Mouse (Mus musculus): ENCODE data around the gene Arrb2. TPM values are rescaled to one million over a fixed set of nuclear protein-coding genes. Genes with fewer than 3 reads are reported as not detected.
"Not testable (repeated sequence)": the region's sequence is repeated elsewhere in the genome, so short reads cannot be mapped to it uniquely, and the experiment has no call there.

Gene Arrb2
- polyA plus RNA-seq, 1 experiment from 2014 or later = 36.9 TPM

DNA sequence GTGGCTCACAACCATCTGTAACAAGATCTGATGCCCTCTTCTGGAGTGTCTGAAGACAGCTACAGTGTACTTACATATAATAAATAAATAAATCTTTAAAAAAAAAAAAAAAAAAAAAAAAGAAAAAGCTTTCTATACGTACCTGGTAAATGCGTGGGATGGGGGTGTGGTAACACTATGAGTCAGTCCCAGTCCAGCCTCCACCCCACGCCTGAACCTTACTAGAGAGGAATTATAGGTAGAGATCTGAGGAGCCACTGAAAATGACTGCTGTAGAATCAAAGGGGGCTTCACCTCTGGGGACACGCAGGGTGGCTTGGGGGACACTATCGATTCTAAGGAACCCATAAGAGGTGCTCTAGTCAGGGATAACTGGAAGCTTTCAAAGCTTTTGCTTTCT is 40.9 kb downstream of the Arrb2 start:
- H3K4me2 ChIP-seq; H3K4me1 ChIP-seq; H3K36me3 ChIP-seq (replicated peaks); H3K9me3 ChIP-seq; ATAC-seq (ENCODE audit: low FRiP score); H3K27ac ChIP-seq; H3K27me3 ChIP-seq; H3K9ac ChIP-seq; H3K4me3 ChIP-seq (replicated peaks): not testable (repeated sequence)
- 82% methylated on average over 5 of the region's 5 CpGs for WGBS

DNA sequence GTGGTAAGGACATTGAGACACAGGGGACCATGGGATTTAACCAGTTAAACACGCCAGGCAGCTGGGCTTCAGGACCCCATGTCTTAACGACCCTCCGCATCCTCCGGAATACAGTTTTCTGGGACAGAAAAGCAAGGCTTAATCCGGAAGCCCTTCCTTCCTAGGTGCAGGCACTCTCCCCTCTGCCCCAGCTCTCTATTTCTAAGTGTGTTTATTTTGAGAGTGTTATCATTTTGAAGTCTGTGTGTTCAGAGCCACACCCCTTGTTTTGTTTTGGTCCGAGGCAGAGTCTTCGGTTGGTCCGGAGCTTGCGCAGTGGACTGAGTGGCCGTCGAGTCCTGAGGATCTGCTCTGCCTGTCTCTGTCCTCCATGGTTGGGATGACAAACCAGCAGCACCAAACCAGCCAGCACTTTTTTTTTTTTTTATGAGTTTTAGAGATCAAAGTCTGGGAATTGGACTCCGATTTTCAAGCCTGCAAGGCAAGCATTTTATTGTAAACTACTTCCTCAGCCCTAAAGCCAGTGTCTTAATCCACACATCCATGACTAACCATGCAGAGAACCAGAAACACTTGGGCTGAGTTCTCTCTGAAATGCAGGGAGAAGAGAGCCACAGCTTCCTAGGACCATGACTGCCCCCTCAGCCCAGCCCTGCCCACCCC is 42.6 kb downstream of the Arrb2 start:
- H3K4me3 ChIP-seq (replicated peaks) = no peak overlapping the region
- no peak overlapping the region for H3K27ac ChIP-seq
- H3K4me1 ChIP-seq = no peaks in the 10 kb centered on the region
- no peak overlapping the region for H3K9ac ChIP-seq
- no peaks in the 10 kb centered on the region for H3K36me3 ChIP-seq (replicated peaks)
- no peak for ATAC-seq (ENCODE audit: low FRiP score)
- no peaks in the 10 kb centered on the region for H3K9me3 ChIP-seq
- WGBS = 83% methylated on average over 12 of the region's 12 CpGs
- no peaks in the 10 kb centered on the region for H3K27me3 ChIP-seq
- no peak overlapping the region for H3K4me2 ChIP-seq

DNA sequence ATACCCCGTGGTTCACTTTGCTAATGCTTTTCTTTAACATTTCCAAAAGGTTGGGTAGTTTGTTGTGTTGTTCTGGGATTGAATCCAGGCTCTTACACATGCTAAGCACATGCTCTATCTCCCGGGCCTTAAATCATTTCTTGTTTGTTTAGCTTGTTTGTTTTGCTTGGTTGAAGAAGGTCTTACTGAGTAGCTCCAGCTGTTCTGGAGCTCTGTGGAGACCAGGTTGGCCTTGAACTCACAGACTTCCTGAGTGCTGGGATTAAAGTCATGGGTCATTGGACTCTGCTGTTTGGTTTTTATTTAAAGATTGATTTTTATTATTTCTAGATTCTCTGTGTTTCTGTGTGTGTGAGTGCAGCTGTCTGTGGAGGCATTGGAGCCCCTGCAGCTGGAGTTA is 53.1 kb downstream of the Arrb2 start:
- Histone ChIP-seq H3K4me3 (replicated peaks) (no peak overlapping the region), H3K27me3 (peaks cover 3% of the 10 kb centered on the region; the same call in 1 of the 2 replicates), H3K36me3 (replicated peaks) (no peaks in the 10 kb centered on the region), H3K4me1 (no peaks in the 10 kb centered on the region), H3K4me2 (no peak overlapping the region), H3K9ac (no peak overlapping the region), H3K27ac (no peak overlapping the region), H3K9me3 (no peaks in the 10 kb centered on the region)
- no peak for ATAC-seq (ENCODE audit: low FRiP score)
- WGBS = 62% methylated on average over 2 of the region's 2 CpGs

DNA sequence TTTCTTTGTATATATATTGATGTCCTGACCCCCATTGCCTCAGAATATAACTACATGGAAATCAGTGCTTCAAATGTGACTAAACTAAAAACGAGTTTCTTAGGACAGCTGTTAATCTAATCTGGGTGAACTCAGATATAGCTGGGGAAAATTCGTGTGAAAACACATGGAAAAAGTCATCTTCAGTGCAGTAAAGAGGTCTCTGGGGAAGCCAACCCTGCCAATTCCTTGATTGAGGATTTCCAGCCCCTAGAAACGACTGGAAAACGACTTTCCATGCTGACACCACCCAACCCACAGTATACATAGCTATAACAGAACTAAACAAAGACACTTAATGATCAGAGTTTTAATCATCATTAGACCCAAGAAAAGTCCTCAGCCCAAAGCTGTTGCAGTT is 55.4 kb downstream of the Arrb2 start:
- Histone ChIP-seq H3K36me3 (replicated peaks) (no peaks in the 10 kb centered on the region), H3K27ac (no peak overlapping the region), H3K9me3 (no peaks in the 10 kb centered on the region), H3K4me3 (replicated peaks) (no peak overlapping the region), H3K4me1 (no peaks in the 10 kb centered on the region), H3K4me2 (no peak overlapping the region), H3K9ac (no peak overlapping the region), H3K27me3 (peaks cover 3% of the 10 kb centered on the region; the same call in 1 of the 2 replicates)
- no peak for ATAC-seq (ENCODE audit: low FRiP score)
- WGBS = 52% methylated on average over 4 of the region's 4 CpGs

DNA sequence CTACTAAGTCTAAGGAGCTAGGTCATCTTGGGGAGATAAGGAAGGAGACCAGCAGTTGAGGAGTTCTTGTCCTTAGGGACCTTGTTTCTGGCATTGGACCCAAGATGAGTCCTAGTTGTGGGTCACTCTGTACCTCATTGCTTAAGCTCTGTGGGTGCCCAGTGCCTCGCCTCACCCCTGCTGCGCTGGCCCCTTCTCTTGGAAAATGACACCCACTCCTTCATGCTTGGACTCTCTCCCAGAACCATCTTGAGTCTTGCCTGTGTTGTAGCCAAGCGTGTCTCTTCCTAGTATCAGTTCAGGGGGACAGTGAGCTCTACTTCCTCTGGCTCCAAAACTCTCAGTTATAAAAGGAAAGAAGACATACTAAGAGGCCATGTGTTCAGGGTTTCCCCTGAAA is 56.7 kb downstream of the Arrb2 start:
- Histone ChIP-seq H3K4me3 (replicated peaks) (no peak overlapping the region), H3K4me1 (no peaks in the 10 kb centered on the region), H3K9me3 (no peaks in the 10 kb centered on the region), H3K4me2 (no peak overlapping the region), H3K9ac (no peak overlapping the region), H3K36me3 (replicated peaks) (no peaks in the 10 kb centered on the region), H3K27ac (no peak overlapping the region), H3K27me3 (peaks cover 3% of the 10 kb centered on the region; the same call in 1 of the 2 replicates)
- 85% methylated on average over 3 of the region's 3 CpGs for WGBS
- ATAC-seq (ENCODE audit: low FRiP score) = no peak

DNA sequence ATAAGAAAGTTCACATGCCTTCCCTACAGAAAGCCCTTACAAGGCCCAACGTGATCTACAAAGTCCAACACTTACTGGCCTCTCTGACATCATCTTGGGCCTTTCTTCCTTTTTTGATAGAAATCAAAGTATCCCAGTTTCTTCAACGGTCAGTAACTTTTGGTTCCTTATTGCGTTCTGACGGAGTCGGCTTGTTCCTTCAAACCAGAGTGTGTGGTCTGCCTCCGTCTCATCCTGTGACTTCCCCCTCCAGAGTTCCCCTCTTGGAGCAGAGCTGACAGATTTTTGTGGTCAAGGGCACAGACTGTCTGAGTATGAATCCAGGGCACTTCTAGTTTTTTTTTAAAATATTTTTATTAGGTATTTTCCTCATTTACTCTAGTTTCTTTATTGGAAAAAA is 57.2 kb downstream of the Arrb2 start:
- H3K27me3 ChIP-seq = peaks cover 3% of the 10 kb centered on the region; the same call in 1 of the 2 replicates
- H3K9me3 ChIP-seq = no peaks in the 10 kb centered on the region
- no peak overlapping the region for H3K4me3 ChIP-seq (replicated peaks)
- no peak for ATAC-seq (ENCODE audit: low FRiP score)
- no peak overlapping the region for H3K9ac ChIP-seq
- H3K27ac ChIP-seq = no peak overlapping the region
- no peaks in the 10 kb centered on the region for H3K4me1 ChIP-seq
- no peaks in the 10 kb centered on the region for H3K36me3 ChIP-seq (replicated peaks)
- H3K4me2 ChIP-seq = no peak overlapping the region
- 89% methylated on average over 6 of the region's 6 CpGs for WGBS

Small RNA genes within 50 kb of the gene (microRNA-seq; reads per million reads assigned to microRNA genes)
- 0.73 reads per million for gene Mir7115

Other genes with a start within 250 kb of the Arrb2 start
- 1.5 and 2.5 TPM in 2 replicates for gene Slc16a11, start 219.9 kb upstream of the Arrb2 start, polyA plus RNA-seq (2016; fragmentation: Nextera tagmentation; extraction: Ambion mirVana)
- 14.3 and 14.4 TPM in 2 replicates for gene Slc16a13, start 211.6 kb upstream of the Arrb2 start, polyA plus RNA-seq (2016; fragmentation: Nextera tagmentation; extraction: Ambion mirVana)
- gene Bcl6b, start 202.8 kb upstream of the Arrb2 start, polyA plus RNA-seq (2016; fragmentation: Nextera tagmentation; extraction: Ambion mirVana) = 5.7 and 5.9 TPM in 2 replicates
- 203 and 215 TPM in 2 replicates for gene 0610010K14Rik, start 194.7 kb upstream of the Arrb2 start, polyA plus RNA-seq (2016; fragmentation: Nextera tagmentation; extraction: Ambion mirVana)
- gene Gm21988, start 192.8 kb upstream of the Arrb2 start, polyA plus RNA-seq (2016; fragmentation: Nextera tagmentation; extraction: Ambion mirVana) = 9.4 and 11.2 TPM in 2 replicates
- gene Rnasek, start 192.8 kb upstream of the Arrb2 start, polyA plus RNA-seq (2016; fragmentation: Nextera tagmentation; extraction: Ambion mirVana) = 151 and 152 TPM in 2 replicates
- gene Alox12, start 177.3 kb upstream of the Arrb2 start, polyA plus RNA-seq (2016; fragmentation: Nextera tagmentation; extraction: Ambion mirVana) = 1.3 and 1.6 TPM in 2 replicates
- not detected in 2 replicates for gene Alox12e, start 110.0 kb upstream of the Arrb2 start, polyA plus RNA-seq (2016; fragmentation: Nextera tagmentation; extraction: Ambion mirVana)
- 0.08 and 0.34 TPM in 2 replicates for gene Alox15, start 80.6 kb upstream of the Arrb2 start, polyA plus RNA-seq (2016; fragmentation: Nextera tagmentation; extraction: Ambion mirVana)
- 40.3 and 46.2 TPM in 2 replicates for gene Pelp1, start 22.6 kb upstream of the Arrb2 start, polyA plus RNA-seq (2016; fragmentation: Nextera tagmentation; extraction: Ambion mirVana)
- 32.1 and 32.5 TPM in 2 replicates for gene Med11, start 19.3 kb downstream of the Arrb2 start, polyA plus RNA-seq (2016; fragmentation: Nextera tagmentation; extraction: Ambion mirVana)
- gene Zmynd15, start 26.8 kb downstream of the Arrb2 start, polyA plus RNA-seq (2016; fragmentation: Nextera tagmentation; extraction: Ambion mirVana) = 0.35 and 0.43 TPM in 2 replicates
- gene Cxcl16, start 27.3 kb downstream of the Arrb2 start, polyA plus RNA-seq (2016; fragmentation: Nextera tagmentation; extraction: Ambion mirVana) = 0.74 and 1.0 TPM in 2 replicates
- gene Tm4sf5, start 72.6 kb downstream of the Arrb2 start, polyA plus RNA-seq (2016; fragmentation: Nextera tagmentation; extraction: Ambion mirVana) = 0.35 and 0.49 TPM in 2 replicates
- gene Vmo1, start 82.0 kb downstream of the Arrb2 start, polyA plus RNA-seq (2016; fragmentation: Nextera tagmentation; extraction: Ambion mirVana) = not detected in 2 replicates
- gene Gltpd2, start 86.6 kb downstream of the Arrb2 start, polyA plus RNA-seq (2016; fragmentation: Nextera tagmentation; extraction: Ambion mirVana) = not detected in 2 replicates
- 758 and 788 TPM in 2 replicates for gene Psmb6, start 92.7 kb downstream of the Arrb2 start, polyA plus RNA-seq (2016; fragmentation: Nextera tagmentation; extraction: Ambion mirVana)
- gene Gm40193, start 100.3 kb downstream of the Arrb2 start, polyA plus RNA-seq (2016; fragmentation: Nextera tagmentation; extraction: Ambion mirVana) = not detected in 2 replicates
- 3.4 and 4.0 TPM in 2 replicates for gene Pld2, start 107.4 kb downstream of the Arrb2 start, polyA plus RNA-seq (2016; fragmentation: Nextera tagmentation; extraction: Ambion mirVana)
- 15.3 and 17.4 TPM in 2 replicates for gene Mink1, start 130.2 kb downstream of the Arrb2 start, polyA plus RNA-seq (2016; fragmentation: Nextera tagmentation; extraction: Ambion mirVana)
- gene 4930544D05Rik, start 183.2 kb downstream of the Arrb2 start, polyA plus RNA-seq (2016; fragmentation: Nextera tagmentation; extraction: Ambion mirVana) = not detected in 2 replicates
- not detected in 2 replicates for gene Chrne, start 186.6 kb downstream of the Arrb2 start, polyA plus RNA-seq (2016; fragmentation: Nextera tagmentation; extraction: Ambion mirVana)
- 0.23 and 0.33 TPM in 2 replicates for gene Gp1ba, start 206.5 kb downstream of the Arrb2 start, polyA plus RNA-seq (2016; fragmentation: Nextera tagmentation; extraction: Ambion mirVana)
- gene Rnf167, start 214.6 kb downstream of the Arrb2 start, polyA plus RNA-seq (2016; fragmentation: Nextera tagmentation; extraction: Ambion mirVana) = 85.1 and 96.1 TPM in 2 replicates
- gene Slc25a11, start 214.8 kb downstream of the Arrb2 start, polyA plus RNA-seq (2016; fragmentation: Nextera tagmentation; extraction: Ambion mirVana) = 139 and 141 TPM in 2 replicates
- 1,070 and 1,131 TPM in 2 replicates for gene Pfn1, start 222.0 kb downstream of the Arrb2 start, polyA plus RNA-seq (2016; fragmentation: Nextera tagmentation; extraction: Ambion mirVana)
- 9.0 and 9.7 TPM in 2 replicates for gene Eno3, start 224.6 kb downstream of the Arrb2 start, polyA plus RNA-seq (2016; fragmentation: Nextera tagmentation; extraction: Ambion mirVana)
- gene Spag7, start 236.8 kb downstream of the Arrb2 start, polyA plus RNA-seq (2016; fragmentation: Nextera tagmentation; extraction: Ambion mirVana) = 144 and 149 TPM in 2 replicates